Mouse (Mus musculus) frontal cortex, postnatal 25 days (tissue): Measurements from ENCODE around the gene Pigf.
"Not testable (repeated sequence)": the region's sequence is repeated elsewhere in the genome, so short reads cannot be mapped to it uniquely, and the experiment has no call there.

Experiments used
- DNase-seq, 2 experiments: peaks; one replicate each; pipeline ENCODE4 v3.0.0; 2022; ENCODE audit warnings: low spot score in 2 of 2

Pigf gene

GRCm38 (mm10) chr17:87025269-87025949 lies at the start of gene Pigf, which contains the start of gene Cript:
Gene Pigf (minus strand): TSS chr17:87025406.
Gene Cript (plus strand): TSS chr17:87025550.
- peak; percentile 94 to 98 for DNase-seq

DNA sequence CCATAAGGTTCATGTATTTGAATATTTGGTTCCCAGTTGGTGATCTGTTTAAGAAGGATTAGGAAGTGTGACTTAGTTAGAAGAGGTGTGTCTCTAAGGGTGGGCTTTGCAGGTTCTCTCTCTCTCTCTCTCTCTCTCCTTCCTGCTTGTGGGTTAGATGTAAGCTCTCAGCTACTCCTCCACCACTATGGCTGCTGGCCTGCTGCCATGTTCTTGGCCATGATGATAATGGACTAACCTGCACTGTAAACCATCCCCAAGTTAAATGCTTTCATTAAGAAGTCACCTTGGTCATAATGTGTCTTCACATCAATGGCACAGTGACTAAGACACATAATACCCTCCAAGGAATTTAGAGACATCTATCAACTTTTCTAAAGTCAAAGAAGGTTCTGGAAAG lies 48.3 kb upstream of the Pigf start:
- DNase-seq, result no peak

DNA sequence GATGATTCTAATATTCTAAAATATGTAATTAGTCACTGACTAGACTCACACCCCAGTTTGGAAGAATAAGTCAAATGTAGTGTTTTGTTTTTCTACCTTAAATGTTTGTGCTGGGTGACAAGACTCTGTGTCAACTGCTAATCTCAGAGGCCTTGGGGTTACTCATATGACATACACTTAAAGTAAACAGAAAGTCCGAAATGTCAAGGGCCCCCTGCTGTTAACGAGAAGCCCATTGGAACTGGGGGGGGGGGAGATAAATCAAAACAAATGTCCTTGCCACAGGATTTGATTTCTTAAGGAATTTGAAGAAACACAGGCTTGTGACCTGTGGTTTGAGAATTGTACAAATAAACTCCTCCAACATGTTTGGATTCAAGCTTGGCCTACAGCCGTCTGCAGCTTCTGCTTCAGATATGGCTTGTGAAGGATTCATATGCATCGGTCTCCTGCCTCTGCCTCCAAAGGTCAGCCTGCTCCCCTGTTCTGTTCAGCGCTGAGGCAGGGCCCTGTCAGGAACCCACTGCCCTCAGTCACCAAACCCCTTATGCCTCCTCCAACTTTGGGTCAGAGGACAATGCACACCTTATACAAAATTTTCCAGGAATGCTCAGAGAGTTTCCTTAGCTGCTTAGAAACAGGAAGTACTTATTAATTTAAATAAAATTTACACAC lies 47.7 kb upstream of the Pigf start:
- no peak for DNase-seq

DNA sequence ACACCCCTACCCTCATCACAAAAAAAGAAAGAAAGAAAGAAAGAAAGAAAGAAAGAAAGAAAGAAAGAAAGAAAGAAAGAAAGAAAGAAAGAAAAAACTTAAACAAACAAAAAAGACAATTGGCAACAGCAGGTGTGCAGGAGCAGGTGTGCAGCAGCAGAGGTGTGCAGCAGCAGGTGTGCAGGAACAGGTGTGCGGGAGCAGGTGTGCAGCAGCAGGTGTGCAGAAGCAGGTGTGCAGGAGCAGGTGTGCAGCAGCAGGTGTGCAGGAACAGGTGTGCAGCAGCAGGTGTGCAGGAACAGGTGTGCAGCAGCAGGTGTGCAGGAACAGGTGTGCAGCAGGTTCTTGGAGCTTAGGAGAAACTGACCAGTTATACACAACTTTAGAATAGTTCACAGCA lies 47.0 kb upstream of the Pigf start:
- not testable (repeated sequence) for DNase-seq

DNA sequence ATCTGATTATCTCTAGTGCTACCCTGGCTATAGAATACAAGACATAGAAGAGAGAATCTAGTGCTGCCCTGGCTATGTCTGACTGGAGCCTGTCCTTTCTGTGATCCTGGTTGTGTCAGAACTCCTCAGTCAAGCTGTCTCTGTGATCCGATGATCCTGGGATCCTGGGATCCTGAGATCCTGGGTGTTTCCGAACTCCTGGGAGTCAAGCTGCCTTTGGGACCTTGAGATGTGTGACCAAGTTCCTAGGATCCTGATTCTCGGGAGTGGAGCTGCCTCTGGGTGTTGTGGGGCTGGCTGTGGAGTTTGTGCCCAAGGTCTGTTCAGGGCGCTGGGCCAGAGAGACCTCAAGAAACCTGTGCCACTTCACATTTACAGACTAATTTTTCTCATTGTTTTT lies 43.8 kb upstream of the Pigf start:
- DNase-seq, result no peak

GRCm38 (mm10) chr17:87063969-87064368 lies 38.8 kb upstream of the Pigf start:
- no peak for DNase-seq

DNA sequence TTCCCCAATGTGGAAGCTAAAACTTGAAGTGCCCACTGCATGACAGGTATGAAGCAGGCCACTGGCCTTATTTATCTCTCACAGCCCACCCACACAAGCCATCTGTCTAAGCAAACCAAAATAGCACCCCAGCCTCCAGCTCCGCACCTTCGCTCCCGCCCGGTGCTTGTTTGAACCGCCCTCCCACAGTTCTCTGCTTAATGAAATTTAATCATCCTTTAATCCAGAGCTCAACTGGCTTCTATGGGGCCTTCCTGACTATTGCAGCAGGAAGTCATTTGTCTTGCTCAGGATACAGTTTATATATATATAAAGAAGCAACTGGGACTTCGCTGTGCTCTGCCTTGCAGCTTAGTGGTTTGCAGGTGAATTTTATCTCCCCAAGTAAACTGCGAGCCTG lies 38.3 kb upstream of the Pigf start:
- DNase-seq, result no peak

- DNase-seq, result no peak
Measured at GRCm38 (mm10) chr17:87062639-87063038, 37.4 kb upstream of the Pigf start.

- DNase-seq, result no peak
Measured at GRCm38 (mm10) chr17:87057486-87058266, 32.5 kb upstream of the Pigf start.

GRCm38 (mm10) chr17:87056761-87057160 lies 31.6 kb upstream of the Pigf start:
- no peak for DNase-seq

- DNase-seq, result no peak
Measured at GRCm38 (mm10) chr17:87055663-87056062, 30.5 kb upstream of the Pigf start.

GRCm38 (mm10) chr17:87055051-87055459 lies 29.8 kb upstream of the Pigf start:
- DNase-seq, result peak; percentile 14 to 26

- no peak for DNase-seq
Measured at GRCm38 (mm10) chr17:87053921-87054320, 28.7 kb upstream of the Pigf start.

GRCm38 (mm10) chr17:87052432-87052831 lies 27.2 kb upstream of the Pigf start:
- no peak for DNase-seq

DNA sequence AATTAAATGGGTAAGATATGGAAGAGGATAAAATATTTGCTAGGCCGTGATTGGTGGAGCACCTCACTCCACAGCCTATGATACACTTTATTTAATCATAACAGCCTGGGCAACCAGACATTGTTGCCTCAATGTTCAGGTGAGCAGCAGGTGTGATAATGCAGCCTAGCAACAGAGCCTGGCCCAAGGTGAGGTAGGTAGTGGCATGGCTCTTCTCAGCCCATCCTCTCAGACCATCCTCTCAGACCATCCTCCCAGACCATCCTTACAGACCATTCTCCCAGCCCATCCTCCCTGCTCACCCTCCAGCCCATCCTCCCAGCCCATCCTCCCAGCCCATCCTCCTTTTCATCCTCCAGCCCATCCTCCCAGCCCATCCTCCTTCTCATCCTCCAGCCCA lies 26.4 kb upstream of the Pigf start:
- DNase-seq, result no peak

- no peak for DNase-seq
Measured at GRCm38 (mm10) chr17:87050469-87051175, 25.4 kb upstream of the Pigf start.

DNA sequence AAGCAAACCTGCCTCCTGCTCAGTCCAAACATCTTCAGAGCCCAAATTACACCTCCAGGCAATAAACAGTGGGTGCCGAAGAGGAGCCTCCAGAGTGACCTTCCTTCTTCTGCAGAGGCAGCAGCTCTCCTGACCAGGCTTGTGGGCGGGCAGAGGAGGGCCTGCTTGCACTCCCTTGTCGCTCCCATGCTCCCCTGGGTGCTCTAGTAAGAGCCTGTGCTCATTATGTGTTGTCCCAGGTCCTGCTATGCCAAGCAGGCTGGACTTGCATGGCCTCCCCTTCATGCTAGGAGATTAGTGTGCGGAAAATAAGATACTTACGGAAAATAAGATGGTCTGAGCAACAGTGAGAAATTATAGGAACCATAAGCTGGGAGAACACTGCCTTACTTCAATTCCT lies 24.5 kb upstream of the Pigf start:
- DNase-seq, result no peak

GRCm38 (mm10) chr17:87044796-87045195 lies 19.6 kb upstream of the Pigf start:
- no peak for DNase-seq

DNA sequence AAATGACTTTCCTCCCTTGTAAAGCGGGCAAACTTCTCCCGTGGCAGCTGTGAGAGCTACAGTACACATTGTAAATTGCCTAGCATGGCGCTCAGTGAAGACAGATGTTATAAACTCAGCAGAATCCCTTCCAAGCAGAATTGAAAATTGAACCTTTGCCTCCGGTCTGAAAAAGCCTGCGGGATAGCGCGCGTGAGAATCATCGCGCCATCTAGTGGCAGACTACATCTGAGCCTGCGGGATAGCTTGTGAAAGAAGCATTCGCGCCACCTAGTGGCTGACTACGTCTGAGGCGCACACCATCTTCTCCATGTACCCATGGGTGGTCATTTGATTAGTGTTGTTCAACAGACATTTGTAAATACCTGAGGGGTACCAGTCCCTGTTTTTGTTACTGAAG lies 19.2 kb upstream of the Pigf start:
- DNase-seq, result peak; percentile 84 to 88

DNA sequence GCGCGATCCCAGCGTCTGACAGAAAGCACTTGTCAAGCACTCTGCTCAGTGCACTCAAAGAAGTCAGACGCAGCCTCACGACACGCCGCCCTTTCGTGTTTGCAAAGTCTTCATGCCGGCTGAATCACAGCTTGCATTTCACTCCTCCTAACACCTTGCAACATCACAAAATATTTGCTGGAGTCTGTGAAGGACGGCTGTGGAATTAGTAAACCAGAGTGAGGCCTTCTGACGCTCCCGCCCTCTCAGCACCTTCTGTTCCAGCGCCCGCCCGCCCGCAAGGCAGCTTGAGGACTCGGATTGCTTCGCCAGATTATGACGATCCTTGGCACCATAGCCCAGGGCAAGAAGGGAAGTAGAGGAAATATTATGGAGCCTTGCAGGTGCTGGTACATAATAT lies 16.5 kb upstream of the Pigf start:
- DNase-seq, result peak in 1 of 2 experiments; percentile 48

GRCm38 (mm10) chr17:87038496-87038895 lies 13.3 kb upstream of the Pigf start:
- no peak for DNase-seq
